Mouse (Mus musculus) bone marrow, adult 2 months (tissue): ENCODE measurements around the gene Gdf10.

Source experiments
- CTCF ChIP-seq: fragments of 200-500 bp; IDR thresholded peaks from 2 replicates; pipeline ENCODE4 v1.5.1; 2011; ENCODE audit warnings: low read length, control low read depth; ENCODE audit not compliant: control insufficient read depth, insufficient read depth
- POLR2A ChIP-seq: fragments of 200-500 bp; IDR thresholded peaks from 2 replicates; pipeline ENCODE4 v1.6.1; 2011; ENCODE audit warnings: low read depth, mild to moderate bottlenecking, control low read depth, low read length, borderline replicate concordance; ENCODE audit not compliant: control insufficient read depth

DNA sequence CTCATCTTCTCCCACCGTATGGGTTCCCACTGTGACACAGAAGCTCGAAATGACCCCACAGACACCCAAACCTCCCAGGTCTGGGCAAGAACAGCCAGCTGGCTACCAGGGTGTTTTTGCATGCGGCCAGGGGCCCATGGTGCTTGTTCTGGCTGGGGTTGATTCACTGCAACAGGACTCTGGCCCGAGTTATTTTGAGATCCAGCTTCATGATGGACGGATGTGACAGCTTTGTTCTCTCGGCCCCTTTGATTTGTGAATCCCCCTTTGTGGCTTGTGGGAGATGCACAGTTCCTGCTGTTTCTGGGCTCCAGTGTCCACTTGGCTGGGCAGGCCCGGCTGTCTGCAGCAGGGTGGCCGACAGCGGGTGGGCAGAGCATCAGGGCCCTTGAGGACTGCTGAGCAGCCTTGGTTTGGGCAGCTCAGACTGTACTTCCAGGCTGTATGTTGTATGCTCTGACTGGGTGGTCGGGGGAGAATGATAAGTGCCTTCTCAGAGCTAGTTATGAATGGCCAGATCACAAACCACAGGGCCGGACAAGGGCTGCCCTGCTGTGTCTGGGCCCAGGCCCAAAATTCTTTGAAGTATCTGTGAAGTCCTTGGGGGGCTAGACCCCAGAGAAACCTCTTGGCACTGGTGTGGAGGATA, 34.9 kb upstream of the Gdf10 start:
- no peak for TF ChIP-seq POLR2A
- TF ChIP-seq CTCF = no peak
